ENCODE assay signal across 21 mouse cellular contexts in genomic region chr4:131208637-131209036, GRCm38 (mm10).
DNase-seq lines count a peak whose midpoint lies in the region; ATAC-seq and TF ChIP-seq lines count a peak whose summit lies in the region.
"Had no signal": no experiment of that assay in that cellular context is flagged by ENCODE, and none has a peak within 500 bp of the region (broad histone marks: within the 10 kb centered on the region; RNA-seq: fewer than 3 reads in every experiment).

No protein-coding gene starts in this region.

- no peaks in the 10 kb centered on the region for H3K36me3 ChIP-seq in forebrain, embryonic 10.5 days (replicated peaks)
- no peaks in the 10 kb centered on the region for H3K36me3 ChIP-seq in forebrain, embryonic 11.5 days (ENCODE audit: control insufficient read depth, insufficient read depth, low read length)
- no peaks in the 10 kb centered on the region for H3K36me3 ChIP-seq in stomach, postnatal 0 days (ENCODE audit: control insufficient read depth, insufficient read depth, low read length)
- H3K36me3 ChIP-seq: embryonic facial prominence, embryonic 10.5 days; heart, embryonic 10.5 days; hindbrain, embryonic 13.5 days; intestine, embryonic 15.5 days had no signal

- WGBS in cerebellum, adult 2 months: 80% methylated on average over 6 of the region's 6 CpGs
- 94% methylated on average over 6 of the region's 6 CpGs for WGBS in forebrain, embryonic 10.5 days
- 90% methylated on average over 6 of the region's 6 CpGs for WGBS in forebrain, embryonic 11.5 days
- WGBS in stomach, postnatal 0 days: 38% methylated on average over 6 of the region's 6 CpGs

- peak in 1 of 2 experiments; percentile 23 for DNase-seq in cerebellum, adult 2 months
- no peak for DNase-seq in cerebellum, postnatal 10 days
- DNase-seq in forebrain, embryonic 10.5 days (ENCODE audit: extremely low spot score, low spot score): no peak
- DNase-seq in forebrain, embryonic 11.5 days (ENCODE audit: low spot score): no peak
- peak; percentile 59 for DNase-seq in heart, adult 11 months
- DNase-seq in heart, adult 8-10 months (ENCODE audit: low spot score): no peak
- no peak for DNase-seq in stomach, postnatal 0 days (ENCODE audit: low spot score)
- DNase-seq: adrenal gland, postnatal 14 days; gastrocnemius, adult 2 months; gastrocnemius, postnatal 25 days; heart, postnatal 10 days; heart, postnatal 4 days; kidney, adult 18-20 months; kidney, postnatal 10 days had no signal

- no peak for TF ChIP-seq EP300 in stomach, postnatal 0 days (optimal IDR thresholded peaks at IDR 0.05)

- no peaks in the 10 kb centered on the region for H3K27me3 ChIP-seq in cerebellum, adult 2 months (ENCODE audit: control insufficient read depth, insufficient read depth, low read length)
- no peaks in the 10 kb centered on the region for H3K27me3 ChIP-seq in forebrain, embryonic 10.5 days (ENCODE audit: poor library complexity, severe bottlenecking)
- H3K27me3 ChIP-seq in forebrain, embryonic 11.5 days (ENCODE audit: control insufficient read depth, insufficient read depth, low read length): no peaks in the 10 kb centered on the region
- H3K27me3 ChIP-seq in stomach, postnatal 0 days (ENCODE audit: control insufficient read depth, insufficient read depth, low read length): no peaks in the 10 kb centered on the region
- H3K27me3 ChIP-seq: intestine, embryonic 15.5 days; Patski had no signal

- H3K4me1 ChIP-seq in cerebellum, adult 2 months (ENCODE audit: control insufficient read depth, insufficient read depth, low read length): peaks cover 40% of the 10 kb centered on the region
- peaks cover 11% of the 10 kb centered on the region for H3K4me1 ChIP-seq in forebrain, embryonic 10.5 days
- H3K4me1 ChIP-seq in forebrain, embryonic 11.5 days (replicated peaks; ENCODE audit: control insufficient read depth, insufficient read depth, low read length): no peaks in the 10 kb centered on the region
- no peaks in the 10 kb centered on the region for H3K4me1 ChIP-seq in stomach, postnatal 0 days (replicated peaks; ENCODE audit: control insufficient read depth, insufficient read depth)
- H3K4me1 ChIP-seq: heart, embryonic 10.5 days; intestine, embryonic 15.5 days had no signal

- TF ChIP-seq POLR2A in cerebellum, adult 2 months (IDR thresholded peaks at IDR 0.05; ENCODE audit: borderline replicate concordance, insufficient read depth, low read length): no peak

- H3K4me3 ChIP-seq in cerebellum, adult 2 months (replicated peaks; ENCODE audit: insufficient read depth, low read depth, low read length): no peak overlapping the region
- no peak overlapping the region for H3K4me3 ChIP-seq in forebrain, embryonic 10.5 days
- no peak overlapping the region for H3K4me3 ChIP-seq in forebrain, embryonic 11.5 days (ENCODE audit: low read depth, low read length)
- no peak overlapping the region for H3K4me3 ChIP-seq in stomach, postnatal 0 days (ENCODE audit: low read depth, low read length)
- H3K4me3 ChIP-seq: embryonic facial prominence, embryonic 10.5 days; erythroblast, embryonic 14.5 days; gastrocnemius, adult 2 months; heart, embryonic 10.5 days; hindbrain, embryonic 13.5 days; intestine, embryonic 15.5 days had no signal

- no peak for ATAC-seq in forebrain, embryonic 11.5 days (replicated peaks; ENCODE audit: low FRiP score)
- ATAC-seq in stomach, postnatal 0 days (ENCODE audit: low FRiP score, low TSS enrichment): peak; percentile 61
- ATAC-seq: activated CD4-positive, CD25-positive, alpha-beta regulatory T cell, adult 4 months; intestine, embryonic 15.5 days; Patski had no signal

- no peak overlapping the region for H3K4me2 ChIP-seq in forebrain, embryonic 11.5 days (ENCODE audit: low read depth, low read length, severe bottlenecking)
- H3K4me2 ChIP-seq in stomach, postnatal 0 days (replicated peaks; ENCODE audit: low read depth): no peak overlapping the region
- H3K4me2 ChIP-seq: hindbrain, embryonic 13.5 days; intestine, embryonic 15.5 days had no signal

- peaks cover 11% of the 10 kb centered on the region; the same call in 1 of the 2 replicates for H3K9me3 ChIP-seq in forebrain, embryonic 10.5 days
- H3K9me3 ChIP-seq in forebrain, embryonic 11.5 days (ENCODE audit: control insufficient read depth, low read length): peaks cover 4% of the 10 kb centered on the region; the same call in 1 of the 2 replicates
- H3K9me3 ChIP-seq in stomach, postnatal 0 days (ENCODE audit: control insufficient read depth, low read length): no peaks in the 10 kb centered on the region
- H3K9me3 ChIP-seq: intestine, embryonic 15.5 days had no signal

- H3K9ac ChIP-seq in forebrain, embryonic 11.5 days (ENCODE audit: low read length): no peak overlapping the region
- no peak overlapping the region for H3K9ac ChIP-seq in stomach, postnatal 0 days (ENCODE audit: low read length)
- H3K9ac ChIP-seq: hindbrain, embryonic 13.5 days; intestine, embryonic 15.5 days had no signal

- no peak for TF ChIP-seq CTCF in cerebellum, adult 2 months (IDR thresholded peaks at IDR 0.05; ENCODE audit: borderline replicate concordance, insufficient read depth, low read depth, low read length)
- no peak for TF ChIP-seq CTCF in stomach, postnatal 0 days (IDR thresholded peaks at IDR 0.05; ENCODE audit: low read depth)

- H3K27ac ChIP-seq in cerebellum, adult 2 months (ENCODE audit: insufficient read depth, low read length): peak overlapping the region; percentile 91; the same call in 1 of the 2 replicates
- peak overlapping the region; percentile 17; the same call in 1 of the 2 replicates for H3K27ac ChIP-seq in forebrain, embryonic 10.5 days
- H3K27ac ChIP-seq in forebrain, embryonic 11.5 days (ENCODE audit: low read depth, low read length): no peak overlapping the region
- no peak overlapping the region for H3K27ac ChIP-seq in stomach, postnatal 0 days (replicated peaks)
- H3K27ac ChIP-seq: embryonic facial prominence, embryonic 10.5 days; gastrocnemius, adult 2 months; heart, embryonic 10.5 days; hindbrain, embryonic 13.5 days; intestine, embryonic 15.5 days had no signal

Comparison
In these comparisons a context has a peak if more than half of its experiments do, and no peak if none do; other contexts are left out.
1. H3K27ac ChIP-seq: peak in cerebellum, adult 2 months (single experiment) and forebrain, embryonic 10.5 days (single experiment); none in forebrain, embryonic 11.5 days (single experiment) and stomach, postnatal 0 days (single experiment).